Comparison of ENCODE assay signal across 11 mouse cellular contexts in genomic region chr10:39386203-39386602, GRCm38 (mm10). TPM values are rescaled to one million over a fixed set of nuclear protein-coding genes. Genes with fewer than 3 reads are reported as not detected.
DNase-seq lines count a peak whose midpoint lies in the region; ATAC-seq and TF ChIP-seq lines count a peak whose summit lies in the region.
"Had no signal": no experiment of that assay in that cellular context is flagged by ENCODE, and none has a peak within 500 bp of the region (broad histone marks: within the 10 kb centered on the region; RNA-seq: fewer than 3 reads in every experiment).

No protein-coding gene starts in this region.

- peaks cover 1% of the 10 kb centered on the region; the same call in 1 of the 2 replicates for H3K9me3 ChIP-seq in kidney, embryonic 15.5 days (replicated peaks)
- no peaks in the 10 kb centered on the region for H3K9me3 ChIP-seq in forebrain, embryonic 14.5 days (replicated peaks; ENCODE audit: control insufficient read depth, low read length)
- peaks cover 5% of the 10 kb centered on the region; the same call in 1 of the 2 replicates for H3K9me3 ChIP-seq in liver, postnatal 0 days (ENCODE audit: low read length)

- peak; percentile 36; the same call in 1 of the 2 replicates for ATAC-seq in kidney, embryonic 15.5 days (replicated peaks; ENCODE audit: low FRiP score)
- no peak for ATAC-seq in forebrain, embryonic 14.5 days
- ATAC-seq in liver, postnatal 0 days: peak; percentile 36; the same call in 1 of the 2 replicates
- ATAC-seq: Patski had no signal

- 54% methylated on average over 15 of the region's 15 CpGs for WGBS in kidney, embryonic 15.5 days
- WGBS in forebrain, embryonic 14.5 days: 59% methylated on average over 15 of the region's 15 CpGs
- WGBS in liver, postnatal 0 days (ENCODE audit: insufficient replicate concordance): 63% methylated on average over 15 of the region's 15 CpGs

- no peak overlapping the region for H3K4me2 ChIP-seq in kidney, embryonic 15.5 days
- no peak overlapping the region for H3K4me2 ChIP-seq in forebrain, embryonic 14.5 days (ENCODE audit: low read length)
- no peak overlapping the region for H3K4me2 ChIP-seq in liver, postnatal 0 days (ENCODE audit: low read depth, low read length)

- H3K4me3 ChIP-seq in kidney, embryonic 15.5 days (replicated peaks): no peak overlapping the region
- no peak overlapping the region for H3K4me3 ChIP-seq in forebrain, embryonic 14.5 days (ENCODE audit: low read depth, low read length)
- no peak overlapping the region for H3K4me3 ChIP-seq in liver, postnatal 0 days (ENCODE audit: low read depth, low read length)

- no peak for TF ChIP-seq CTCF in liver, postnatal 0 days (IDR thresholded peaks at IDR 0.05; ENCODE audit: low read depth)

- TF ChIP-seq EP300 in liver, postnatal 0 days (IDR thresholded peaks at IDR 0.05; ENCODE audit: low read depth): no peak

- DNase-seq in kidney, adult 11 months: no peak
- peak; percentile 57 for DNase-seq in T-cell, adult 2 months (ENCODE audit: low spot score)
- DNase-seq in forebrain, embryonic 14.5 days (ENCODE audit: low spot score): no peak
- no peak for DNase-seq in liver, postnatal 0 days
- DNase-seq in layer of hippocampus, adult 11-12 months (ENCODE audit: low spot score): no peak
- no peak for DNase-seq in cerebellum, adult 18-20 months
- DNase-seq: cerebellum, adult 9-10 months; gastrocnemius, postnatal 14 days had no signal

- H3K9ac ChIP-seq in kidney, embryonic 15.5 days: no peak overlapping the region
- H3K9ac ChIP-seq in forebrain, embryonic 14.5 days (ENCODE audit: low read length): no peak overlapping the region
- H3K9ac ChIP-seq in liver, postnatal 0 days (replicated peaks): no peak overlapping the region
- H3K9ac ChIP-seq: liver, embryonic 14.5 days had no signal

- no peaks in the 10 kb centered on the region for H3K27me3 ChIP-seq in kidney, embryonic 15.5 days
- no peaks in the 10 kb centered on the region for H3K27me3 ChIP-seq in forebrain, embryonic 14.5 days (replicated peaks; ENCODE audit: control insufficient read depth, insufficient read depth, low read length)
- no peaks in the 10 kb centered on the region for H3K27me3 ChIP-seq in liver, postnatal 0 days (ENCODE audit: insufficient read depth, low read length)
- H3K27me3 ChIP-seq: Patski had no signal

- H3K27ac ChIP-seq in kidney, embryonic 15.5 days: 0 out of 2 replicates have a peak overlapping the region, but pooled peaks have one; percentile 32
- 0 out of 2 replicates have a peak overlapping the region, but pooled peaks have one; percentile 2 for H3K27ac ChIP-seq in forebrain, embryonic 14.5 days (ENCODE audit: low read depth, low read length)
- no peak overlapping the region for H3K27ac ChIP-seq in liver, postnatal 0 days (ENCODE audit: low read depth)
- H3K27ac ChIP-seq: liver, embryonic 14.5 days had no signal

- H3K4me1 ChIP-seq in kidney, embryonic 15.5 days: peaks cover 22% of the 10 kb centered on the region
- peaks cover 23% of the 10 kb centered on the region for H3K4me1 ChIP-seq in forebrain, embryonic 14.5 days (ENCODE audit: control insufficient read depth, insufficient read depth, low read length)
- H3K4me1 ChIP-seq in liver, postnatal 0 days (ENCODE audit: insufficient read depth): peaks cover 10% of the 10 kb centered on the region

- peaks cover 4% of the 10 kb centered on the region for H3K36me3 ChIP-seq in kidney, embryonic 15.5 days
- peaks cover 4% of the 10 kb centered on the region; the same call in 1 of the 2 replicates for H3K36me3 ChIP-seq in forebrain, embryonic 14.5 days (ENCODE audit: control insufficient read depth, insufficient read depth, low read length)
- no peaks in the 10 kb centered on the region; the same call in 1 of the 2 replicates for H3K36me3 ChIP-seq in liver, postnatal 0 days (replicated peaks; ENCODE audit: insufficient read depth, low read length)

RNA-seq across cellular contexts. Expression of gene Fyn, which starts 17.5 kb away (rescaled TPM):
- polyA plus RNA-seq in kidney, embryonic 15.5 days (2015; fragmentation: Nextera tagmentation; extraction: Ambion mirVana): 26.2 and 27.0 TPM in 2 replicates
- polyA plus RNA-seq in forebrain, embryonic 14.5 days (2014; fragmentation: Nextera tagmentation; extraction: Ambion mirVana): 79.1 and 85.0 TPM in 2 replicates
- 6.5 and 6.8 TPM in 2 replicates for polyA plus RNA-seq in liver, postnatal 0 days (2015; fragmentation: Nextera tagmentation; extraction: Ambion mirVana)
